Mouse (Mus musculus) left cerebral cortex, adult 2 months (tissue): Measurements from ENCODE around the gene Esrrg. TPM values are rescaled to one million over a fixed set of nuclear protein-coding genes. Genes with fewer than 3 reads are reported as not detected.

ENCODE experiments used
- DNase-seq, 2 experiments: peaks; one replicate each; pipeline ENCODE4 v3.0.0; 2021 to 2022; ENCODE audit warnings: low spot score in 2 of 2, mixed read lengths in 1 of 2; ENCODE audit errors: extremely low spot score in 1 of 2
- H3K27ac ChIP-seq: fragments of 200-600 bp; 2 replicates; pipeline ENCODE4 v1.8.1; 2022
- H3K4me3 ChIP-seq: fragments of 200-600 bp; 2 replicates; pipeline ENCODE4 v1.8.1; 2022
- CTCF ChIP-seq: fragments of 200-600 bp; IDR thresholded peaks from 2 replicates; pipeline ENCODE4 v1.8.1; 2022; ENCODE audit warnings: antibody characterized with exemption, mild to moderate bottlenecking, moderate library complexity
- intact Hi-C: fragments of 180-260 bp; cut with DNase I; formaldehyde crosslinking; loops from one replicate; pipeline ENCODE4 v1.15.1; 2025
- total RNA-seq, 2 experiments: library from RNA; stranded (reverse); gene quantifications; 2 replicates each; pipeline ENCODE4 v1.2.3; 2021

The Esrrg gene
- total RNA-seq, 2 experiments from 2014 or later, result 25.1 to 27.0 TPM

DNA sequence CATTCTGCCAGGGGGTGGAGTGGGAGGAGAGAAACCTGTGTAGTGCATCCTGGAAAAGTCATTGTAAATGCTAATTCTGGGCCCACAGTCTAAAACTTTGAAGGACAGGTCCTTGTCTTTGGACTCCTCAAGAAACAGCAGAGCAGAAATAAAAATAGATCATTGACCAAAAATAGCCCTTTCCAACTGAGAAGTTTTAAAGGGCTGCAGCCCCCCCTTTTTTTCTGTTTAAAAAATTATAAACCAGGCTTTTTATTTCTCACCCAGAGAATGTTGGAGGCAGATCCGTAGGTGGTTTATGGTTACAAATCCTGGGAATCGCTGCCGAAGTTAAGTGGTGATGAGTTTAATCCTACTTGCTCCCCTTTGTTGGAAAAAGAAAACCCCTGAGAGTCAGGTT is 150.0 kb downstream of the Esrrg start:
- H3K4me3 ChIP-seq, result no peak overlapping the region
- intact Hi-C loops, result no loop called here
- DNase-seq, result no peak
- no peak for TF ChIP-seq CTCF
- no peak overlapping the region for H3K27ac ChIP-seq

DNA sequence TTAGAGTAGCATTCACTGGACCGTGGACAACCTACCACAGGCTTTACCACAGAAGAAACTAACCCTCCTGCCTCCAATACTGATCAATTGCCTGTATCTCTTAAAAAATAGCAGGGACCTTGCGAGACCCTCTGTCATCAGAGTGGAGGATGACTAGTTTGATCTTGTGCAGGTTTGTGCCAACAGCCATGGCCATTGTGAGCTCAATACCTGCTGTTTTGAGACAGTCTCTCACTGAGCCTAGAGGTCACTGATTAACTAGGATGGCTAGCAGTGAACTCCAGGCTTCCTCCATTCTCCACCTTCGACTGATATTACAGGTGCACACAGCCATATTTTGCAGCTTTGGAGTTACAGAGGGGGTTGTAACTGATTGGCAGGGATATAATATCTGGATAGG is 150.9 kb downstream of the Esrrg start:
- intact Hi-C loops, result no loop called here
- Histone ChIP-seq H3K27ac (no peak overlapping the region), H3K4me3 (no peak overlapping the region)
- no peak for DNase-seq
- no peak for TF ChIP-seq CTCF

DNA sequence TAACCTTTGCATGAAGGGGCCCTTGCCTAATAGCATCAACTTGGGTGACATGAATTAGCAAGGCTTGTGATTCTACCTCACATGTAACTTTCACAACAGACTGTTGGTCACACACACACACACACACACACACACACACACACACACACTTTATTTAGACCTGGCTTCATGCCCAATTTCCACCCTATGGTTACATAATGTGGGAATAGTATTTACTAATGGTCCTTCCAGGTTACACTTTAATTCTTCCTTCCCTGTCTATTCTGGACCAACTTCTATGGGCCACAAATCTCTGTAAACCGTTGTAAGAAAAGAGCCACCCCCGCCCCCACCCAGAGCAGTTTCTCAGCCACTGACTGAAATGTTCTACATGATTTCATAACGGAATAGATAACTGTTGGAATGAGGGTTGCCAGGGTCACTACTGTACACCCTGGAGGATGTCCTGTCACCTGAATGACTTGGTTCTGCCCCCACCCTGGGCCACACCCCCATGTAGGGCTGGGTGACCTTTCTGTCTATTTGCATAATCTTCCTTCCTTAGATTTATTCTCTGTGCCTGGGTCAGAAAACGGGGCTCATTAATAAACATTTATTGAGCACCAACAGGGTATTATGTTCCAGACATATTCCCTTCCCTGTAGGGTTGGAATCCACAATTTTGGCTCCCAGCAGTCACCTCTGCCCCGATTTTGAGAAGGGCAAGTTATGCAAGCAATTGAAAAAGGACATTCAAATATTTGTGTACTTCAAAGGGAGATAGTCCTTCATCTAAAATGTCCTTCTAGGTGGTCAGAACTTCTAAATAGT is 154.3 kb downstream of the Esrrg start:
- no peak for TF ChIP-seq CTCF
- H3K4me3 ChIP-seq, result no peak overlapping the region
- intact Hi-C loops, result no loop called here
- no peak overlapping the region for H3K27ac ChIP-seq
- no peak for DNase-seq

DNA sequence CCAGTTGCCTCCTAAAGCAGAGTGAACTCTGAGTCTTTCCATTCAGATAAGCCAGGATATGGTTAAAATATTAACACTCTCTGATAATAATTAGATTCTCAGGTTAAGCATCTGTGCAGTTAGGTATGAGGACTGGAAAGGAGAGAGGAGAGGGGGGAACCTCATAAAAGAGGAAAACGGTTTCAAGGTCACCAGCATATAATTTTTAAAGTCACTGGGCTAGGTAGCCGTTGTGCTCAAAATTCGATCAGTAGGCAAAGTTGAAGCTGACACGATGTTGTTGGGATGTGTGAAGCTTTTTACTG is 154.8 kb downstream of the Esrrg start:
- no peak for DNase-seq
- intact Hi-C loops, result no loop called here
- H3K4me3 ChIP-seq, result no peak overlapping the region
- H3K27ac ChIP-seq, result no peak overlapping the region
- TF ChIP-seq CTCF, result no peak

DNA sequence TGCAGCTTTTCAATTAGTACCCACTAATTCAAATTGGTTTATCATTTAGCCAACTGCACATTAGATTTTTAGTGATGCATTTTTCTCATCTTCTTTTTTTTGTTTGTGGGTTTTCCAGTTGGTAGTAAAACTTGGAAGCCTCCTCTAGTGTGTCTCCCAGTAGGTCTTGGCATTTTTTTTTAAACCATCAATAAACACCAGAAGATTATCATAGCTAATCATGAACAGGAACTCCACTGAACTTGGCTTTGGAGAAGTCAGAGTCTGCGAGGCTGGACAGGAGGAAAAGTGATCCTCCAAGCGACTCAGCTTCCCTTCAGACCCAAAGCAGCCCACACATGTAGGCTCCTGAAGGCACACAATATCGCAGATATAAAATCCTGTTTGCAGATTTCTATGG is 155.2 kb downstream of the Esrrg start:
- intact Hi-C loops, result no loop called here
- H3K4me3 ChIP-seq, result no peak overlapping the region

DNA sequence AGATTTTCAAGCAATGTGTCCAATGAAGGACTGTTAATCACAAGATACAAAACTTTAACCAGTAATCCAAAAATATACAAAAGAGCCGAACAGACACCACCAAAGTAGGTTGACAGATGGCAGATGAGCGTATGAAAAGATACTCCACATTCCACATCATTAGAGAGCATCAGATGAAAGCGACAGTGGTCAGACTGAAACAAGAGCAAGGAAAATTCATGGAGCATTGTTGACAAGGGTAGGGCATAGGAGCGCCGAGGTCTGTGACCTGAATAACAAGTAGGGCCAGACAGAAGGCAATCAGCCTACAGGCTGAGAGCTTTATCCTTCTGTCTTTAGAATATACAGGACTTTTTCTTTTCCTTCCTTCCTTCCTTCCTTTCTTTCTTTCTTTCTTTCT is 157.0 kb downstream of the Esrrg start:
- intact Hi-C loops, result no loop called here
- DNase-seq, result no peak
- no peak for TF ChIP-seq CTCF
- Histone ChIP-seq H3K4me3 (no peak overlapping the region), H3K27ac (no peak overlapping the region)

More for the DNA sequence above, 155.2 kb downstream of the Esrrg start:
- no peak overlapping the region for H3K27ac ChIP-seq
- no peak for DNase-seq
- TF ChIP-seq CTCF, result no peak

DNA sequence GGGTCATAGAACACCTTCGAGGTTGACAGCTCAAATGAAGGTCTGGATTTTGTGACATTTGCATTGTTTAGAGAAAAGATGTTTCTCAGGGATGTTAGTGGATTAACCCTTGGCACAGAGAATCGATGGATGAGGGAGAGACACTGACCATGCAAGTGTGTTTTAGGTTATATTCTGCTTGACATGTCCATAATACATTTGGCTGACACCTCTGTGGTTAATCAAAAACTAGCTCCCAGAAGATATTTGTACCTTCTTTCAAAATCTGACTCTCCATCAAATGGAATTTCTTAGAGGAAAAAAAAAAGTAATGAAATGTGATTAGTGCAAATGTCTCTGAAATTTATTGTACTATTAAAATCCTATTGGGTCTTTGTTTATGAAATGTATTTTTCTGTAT is 158.8 kb downstream of the Esrrg start:
- no peak for TF ChIP-seq CTCF
- intact Hi-C loops, result no loop called here
- no peak for DNase-seq
- H3K4me3 ChIP-seq, result no peak overlapping the region
- no peak overlapping the region for H3K27ac ChIP-seq

DNA sequence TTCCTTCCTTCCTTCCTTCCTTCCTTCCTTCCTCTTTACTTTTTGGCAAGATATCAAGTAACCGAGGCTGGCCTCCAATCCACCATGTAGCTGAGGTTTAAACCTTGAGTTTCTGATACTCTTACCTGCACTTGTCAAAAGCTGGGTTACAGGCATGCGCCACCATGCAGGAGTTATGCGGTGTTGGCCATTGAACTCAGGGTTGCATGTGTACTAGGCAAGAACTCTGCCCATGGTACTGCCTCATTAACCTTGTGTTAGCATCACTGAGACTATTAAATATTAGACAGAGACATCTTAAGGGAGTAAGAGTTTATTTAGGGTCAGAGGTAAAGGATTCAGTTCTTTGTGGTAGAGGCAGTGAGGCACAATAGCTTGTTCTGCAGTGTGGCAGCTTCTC is 161.6 kb downstream of the Esrrg start:
- no peak for TF ChIP-seq CTCF
- Histone ChIP-seq H3K27ac (no peak overlapping the region), H3K4me3 (no peak overlapping the region)
- no peak for DNase-seq
- intact Hi-C loops, result loop anchor here (5.0 kb wide), 1 partner anchor 633 kb away; no protein-coding TSS in a partner anchor

DNA sequence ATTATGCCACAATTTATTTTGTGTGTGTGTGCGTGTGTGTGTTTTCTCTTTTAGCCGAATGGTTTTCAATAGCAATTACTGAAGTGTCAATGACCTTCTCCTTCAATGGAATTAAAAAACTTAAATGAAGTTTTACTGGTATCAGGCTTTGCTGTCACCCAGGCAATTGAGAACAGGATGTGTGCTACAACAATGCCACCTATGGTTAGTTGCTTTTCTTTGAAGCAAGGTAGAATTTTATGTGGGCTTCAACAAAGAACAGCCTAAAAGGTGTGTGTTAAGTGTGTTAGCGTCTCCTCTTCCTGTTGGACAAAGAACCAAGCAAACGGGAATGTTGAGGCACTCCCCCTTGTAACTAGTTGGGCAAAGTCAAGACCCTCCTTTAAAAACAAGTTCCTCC is 162.5 kb downstream of the Esrrg start:
- DNase-seq, result no peak
- intact Hi-C loops, result loop anchor here (5.0 kb wide), 1 partner anchor 634 kb away; no protein-coding TSS in a partner anchor
- Histone ChIP-seq H3K4me3 (no peak overlapping the region), H3K27ac (no peak overlapping the region)
- peak; percentile 16 for TF ChIP-seq CTCF

DNA sequence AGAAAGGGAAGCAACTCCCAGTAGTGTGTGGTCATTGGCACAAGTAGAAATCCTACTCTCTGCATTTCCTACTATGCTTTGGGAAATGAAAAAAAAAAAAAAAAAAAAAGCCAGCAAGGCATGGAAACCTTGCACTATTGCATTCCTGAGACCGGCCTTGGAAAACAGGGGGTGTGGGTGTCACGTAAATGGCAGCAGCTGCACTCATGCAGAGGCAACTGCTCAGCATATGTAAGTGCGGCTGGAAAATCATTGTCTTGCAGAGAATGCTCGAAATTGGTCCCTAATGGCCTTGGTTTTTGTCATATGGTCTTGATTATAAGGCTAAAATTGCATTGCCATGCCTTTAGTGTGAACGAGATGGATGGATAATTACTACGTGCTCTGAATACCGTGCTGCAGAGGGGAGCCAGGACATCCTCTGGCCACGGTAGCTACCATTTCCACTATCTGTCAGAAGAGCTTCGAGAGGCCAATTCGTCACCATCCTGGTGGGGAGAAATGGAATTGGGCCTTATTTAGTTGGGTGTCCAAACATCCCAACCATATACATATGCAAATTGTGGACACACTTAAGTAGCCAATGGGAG is 171.1 kb downstream of the Esrrg start:
- intact Hi-C loops, result loop anchor here (10.0 kb wide), 2 partner anchors 335 to 795 kb away; no protein-coding TSS in a partner anchor
- Histone ChIP-seq H3K27ac (no peak overlapping the region), H3K4me3 (no peak overlapping the region)
- TF ChIP-seq CTCF, result no peak
- no peak for DNase-seq

DNA sequence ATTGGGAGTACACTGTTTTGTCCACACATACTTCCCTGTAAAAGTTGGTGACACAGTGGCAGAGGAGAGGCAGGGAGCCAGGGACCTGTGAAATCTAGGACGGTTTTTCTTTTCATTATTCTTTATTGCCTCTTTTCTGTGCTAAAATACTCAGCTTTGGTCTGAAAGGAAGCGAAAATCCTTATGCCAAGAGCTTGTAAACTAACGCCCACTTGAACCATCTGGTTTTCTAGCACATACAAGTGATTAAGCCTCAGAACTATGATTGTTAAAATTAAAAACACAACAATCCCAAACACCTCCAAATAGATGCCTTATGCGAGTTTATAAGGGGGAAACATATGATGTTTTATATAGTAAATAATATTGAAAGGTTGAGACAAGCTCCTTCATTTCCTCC is 176.6 kb downstream of the Esrrg start:
- intact Hi-C loops, result loop anchor here (1.0 to 10.0 kb wide), 3 partner anchors 52 to 800 kb away; no protein-coding TSS in a partner anchor
- Histone ChIP-seq H3K4me3 (no peak overlapping the region), H3K27ac (no peak overlapping the region)
- no peak for TF ChIP-seq CTCF
- peak; percentile 11 to 13 for DNase-seq

DNA sequence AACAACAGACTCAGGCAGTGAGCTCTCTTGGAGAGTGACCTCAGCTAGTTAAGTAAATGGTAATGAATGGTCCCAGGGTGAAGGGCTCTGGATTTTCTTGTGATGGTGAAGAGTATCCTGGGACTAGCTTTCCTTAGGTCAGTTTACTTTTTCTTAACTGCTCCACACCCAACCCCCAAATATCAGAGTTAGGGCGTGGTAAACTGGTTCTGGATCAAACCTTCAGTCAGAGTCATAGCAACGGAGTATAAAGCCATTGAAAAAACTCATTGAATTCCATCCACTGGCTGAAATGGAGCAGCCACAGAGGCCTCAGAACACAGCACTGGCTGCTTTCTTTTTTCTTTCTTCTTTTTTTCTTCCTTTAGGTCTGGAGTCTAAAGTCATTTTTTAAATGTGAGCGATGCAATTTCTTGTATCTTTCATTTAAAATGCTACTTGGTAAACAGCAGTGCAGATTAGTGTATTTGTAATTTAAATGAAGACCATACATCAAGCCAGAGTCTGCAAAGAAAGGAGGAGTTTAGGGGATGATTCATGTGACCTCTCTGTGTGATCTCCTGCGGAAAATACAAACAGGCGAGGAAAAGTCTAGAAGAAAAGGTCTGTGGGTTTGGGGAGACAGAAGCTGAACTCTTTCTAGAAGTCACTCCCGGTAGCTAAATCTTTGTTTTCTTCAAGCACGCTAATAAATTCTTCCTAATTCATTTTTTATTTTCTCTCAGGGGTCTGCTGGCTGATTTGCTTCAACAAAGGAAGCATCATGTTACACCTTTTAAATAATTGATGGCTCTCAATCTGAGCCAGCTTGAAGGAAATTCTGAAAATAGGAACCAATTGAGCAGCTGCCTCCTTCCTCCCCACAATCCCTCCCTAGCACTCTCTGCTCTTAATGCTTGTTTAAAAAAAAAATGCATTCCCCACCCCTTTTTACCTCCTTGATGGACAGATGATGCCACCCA is 178.7 kb downstream of the Esrrg start:
- intact Hi-C loops, result loop anchor here (10.0 kb wide), 2 partner anchors 343 to 803 kb away; no protein-coding TSS in a partner anchor
- no peak overlapping the region for H3K4me3 ChIP-seq

More for the DNA sequence above, 178.7 kb downstream of the Esrrg start:
- H3K27ac ChIP-seq, result no peak overlapping the region
- no peak for DNase-seq
- no peak for TF ChIP-seq CTCF
